Mouse (Mus musculus) telencephalon, adult 2 months (tissue): ENCODE measurements around the gene Sgsm2.

Experiments
- DNase-seq: peaks from one replicate; pipeline ENCODE4 v3.0.0-alpha.2; 2011; ENCODE audit warnings: low read depth, low spot score

Sgsm2 gene

DNA sequence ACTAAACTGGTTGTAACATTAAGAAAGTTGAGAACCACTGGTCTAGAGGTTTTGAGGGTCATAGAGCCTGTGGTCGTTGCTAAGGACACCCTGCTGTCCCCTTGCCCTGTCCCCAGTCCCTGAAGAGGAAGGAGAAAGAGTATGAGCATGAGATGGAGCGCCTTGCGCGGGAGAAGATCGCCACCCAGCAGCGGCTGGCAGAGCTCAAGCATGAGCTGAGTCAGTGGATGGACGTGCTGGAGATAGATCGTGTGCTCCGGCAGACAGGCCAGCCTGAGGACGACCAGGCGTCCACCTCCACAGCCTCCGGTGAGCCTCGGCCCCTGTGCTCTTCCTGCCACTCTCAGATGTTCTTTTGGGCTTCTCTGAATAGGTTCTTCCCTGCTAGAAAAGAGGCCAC is 54.8 kb downstream of the Sgsm2 start:
- no peak for DNase-seq

DNA sequence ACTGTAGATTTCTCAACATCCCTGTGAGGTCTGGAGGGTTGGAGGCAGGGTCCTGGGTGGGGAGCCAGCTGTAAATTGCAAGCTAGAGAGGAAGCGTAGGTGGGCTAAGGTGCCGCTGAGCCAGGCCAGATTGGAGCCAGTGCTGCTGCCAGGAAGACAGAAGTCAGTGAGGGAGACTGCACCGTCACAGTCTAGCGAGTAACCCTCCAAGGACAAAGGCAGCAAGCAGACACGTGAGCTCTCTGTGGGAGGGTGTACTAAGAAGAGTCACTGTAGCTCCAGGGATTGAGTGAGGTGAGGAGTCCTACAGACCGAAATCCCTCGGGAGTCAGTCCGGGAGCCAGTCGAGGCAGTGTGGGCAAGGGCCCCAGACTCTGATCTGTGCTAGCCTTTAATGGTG is 55.5 kb downstream of the Sgsm2 start:
- no peak for DNase-seq

DNA sequence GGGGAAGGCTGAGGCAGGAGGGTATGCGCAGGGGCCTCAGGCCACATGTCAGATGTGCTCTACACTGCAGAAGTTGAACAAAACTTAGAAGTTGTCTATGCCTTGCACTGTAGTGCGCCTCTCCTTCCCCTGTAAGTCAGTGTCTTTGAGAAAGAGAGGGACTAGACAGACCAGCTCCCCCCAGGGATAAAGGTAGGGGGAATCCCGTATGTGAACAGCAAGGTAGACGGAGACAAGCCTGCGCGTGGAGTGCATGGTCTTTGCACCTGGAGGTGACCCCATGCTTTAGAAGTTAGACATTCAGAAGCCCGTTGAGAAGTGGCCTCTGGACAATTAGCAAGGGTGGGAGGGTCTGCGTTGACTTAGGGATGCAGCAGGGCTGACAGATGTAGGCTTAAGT is 56.1 kb downstream of the Sgsm2 start:
- no peak for DNase-seq

DNA sequence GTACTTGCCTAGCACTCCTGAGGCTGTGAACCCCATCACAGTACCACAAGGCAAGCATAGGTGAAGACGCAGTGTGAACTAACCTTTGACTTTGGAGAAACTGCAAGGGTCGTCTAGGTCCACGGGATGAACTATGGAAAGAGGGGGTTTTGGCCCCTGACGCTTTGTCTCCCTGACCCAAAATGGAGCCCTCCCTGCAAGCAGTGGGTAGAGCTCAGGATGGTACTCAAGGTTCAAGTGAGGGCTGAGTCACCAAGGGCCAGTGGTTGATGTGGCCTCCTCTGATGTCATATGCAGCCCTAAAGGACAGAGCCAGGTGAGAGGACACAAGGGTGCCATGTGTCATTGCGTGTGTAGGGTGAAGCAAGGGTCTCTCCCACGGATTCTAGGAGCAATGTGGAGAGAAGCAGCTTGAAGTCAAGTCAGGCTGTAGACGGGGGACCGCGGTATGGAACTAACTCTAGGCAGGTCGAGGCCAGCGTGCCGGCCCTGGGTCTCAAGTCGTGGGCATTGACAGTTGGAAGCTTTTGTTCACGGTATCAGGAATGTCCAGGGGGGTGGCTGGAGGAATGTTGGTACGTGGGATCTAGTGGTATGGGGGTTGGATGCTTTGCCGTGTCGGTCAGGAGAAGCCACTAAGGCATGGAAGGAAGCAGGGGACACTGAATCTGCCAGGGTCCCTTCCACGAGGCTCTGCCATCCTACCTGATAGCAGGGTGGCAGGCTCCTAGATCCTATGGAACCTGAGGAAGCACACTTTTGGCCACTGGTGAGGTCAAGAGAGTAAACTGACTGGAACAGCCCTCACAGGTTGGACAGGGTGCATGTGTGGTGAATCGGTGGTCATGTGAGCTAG is 56.8 kb downstream of the Sgsm2 start:
- no peak for DNase-seq

DNA sequence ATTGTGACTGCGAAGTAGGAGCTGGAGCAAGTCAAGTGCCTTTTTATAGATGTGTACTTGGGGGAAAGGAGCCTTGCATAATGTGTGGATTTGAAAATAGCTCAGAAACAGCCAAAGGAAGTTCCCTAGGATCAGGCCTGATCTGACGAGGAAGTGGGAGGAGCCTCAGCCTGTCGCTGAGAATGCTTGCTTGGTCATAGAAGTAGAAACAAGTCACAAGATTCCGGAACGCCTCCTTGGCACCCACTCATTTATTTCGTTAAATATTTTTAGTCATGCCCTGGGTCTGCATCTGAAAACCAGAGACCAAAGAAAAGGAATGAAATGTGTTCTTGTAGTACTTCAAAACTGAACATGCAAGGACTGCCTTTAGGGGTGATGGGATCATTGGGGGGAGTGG is 57.9 kb downstream of the Sgsm2 start:
- DNase-seq, result peak; percentile 92

DNA sequence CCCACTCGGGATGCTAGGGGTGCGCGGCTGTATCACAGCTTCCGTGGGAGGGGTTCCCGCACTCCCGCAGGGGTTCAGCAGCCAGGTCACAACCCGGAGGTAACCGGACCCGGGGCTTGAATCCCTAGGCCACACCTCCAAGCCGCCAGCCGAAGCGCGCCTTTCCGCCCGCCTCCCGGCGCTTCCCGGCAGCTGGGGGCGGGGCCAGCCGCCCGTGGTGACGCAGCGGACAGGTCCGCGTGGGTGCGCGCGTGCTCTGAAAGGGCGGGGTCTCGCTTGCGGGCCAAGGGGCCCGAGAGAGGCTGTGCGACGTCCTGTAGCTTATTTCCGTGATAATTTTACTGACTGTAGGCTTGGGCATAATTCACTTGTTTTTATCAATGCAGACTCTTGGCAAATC is 58.4 kb downstream of the Sgsm2 start:
- peak; percentile 80 for DNase-seq

DNA sequence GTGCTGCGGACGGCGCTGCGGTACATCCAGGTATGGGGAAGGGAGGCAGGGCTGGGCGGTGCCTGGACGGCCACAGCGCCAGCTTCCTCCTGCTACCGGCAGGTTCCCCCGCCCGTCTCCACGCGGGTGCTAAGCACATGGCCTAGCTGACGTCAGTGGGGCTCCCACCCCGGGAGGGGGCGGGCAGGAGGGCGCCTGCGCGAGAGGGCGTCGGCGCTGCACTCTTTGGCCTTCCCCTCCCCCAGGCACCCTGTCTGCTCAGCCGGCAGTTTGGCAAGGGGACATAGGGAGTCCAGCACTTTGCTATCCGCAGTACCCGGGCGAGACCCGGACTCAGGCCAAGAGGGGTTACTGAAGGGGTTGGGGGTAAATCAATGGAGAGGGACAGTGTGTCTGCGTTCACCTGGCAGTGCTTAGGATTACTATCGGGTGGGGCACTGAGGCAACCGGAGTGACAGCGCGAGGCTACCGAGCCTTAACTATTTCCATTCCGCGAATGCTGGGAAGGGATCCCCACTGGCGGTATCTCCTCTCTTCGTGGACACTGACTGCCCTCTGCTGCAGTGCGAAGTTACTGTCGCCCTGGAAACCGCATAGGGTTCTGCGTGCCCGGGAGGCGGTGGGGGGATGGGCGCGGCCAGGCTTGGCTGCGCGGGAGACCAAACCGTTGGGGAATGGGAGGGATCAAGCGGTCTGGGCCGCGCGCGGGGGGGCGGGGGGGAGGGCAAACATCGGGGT is 59.0 kb downstream of the Sgsm2 start:
- DNase-seq, result peak; percentile 85

DNA sequence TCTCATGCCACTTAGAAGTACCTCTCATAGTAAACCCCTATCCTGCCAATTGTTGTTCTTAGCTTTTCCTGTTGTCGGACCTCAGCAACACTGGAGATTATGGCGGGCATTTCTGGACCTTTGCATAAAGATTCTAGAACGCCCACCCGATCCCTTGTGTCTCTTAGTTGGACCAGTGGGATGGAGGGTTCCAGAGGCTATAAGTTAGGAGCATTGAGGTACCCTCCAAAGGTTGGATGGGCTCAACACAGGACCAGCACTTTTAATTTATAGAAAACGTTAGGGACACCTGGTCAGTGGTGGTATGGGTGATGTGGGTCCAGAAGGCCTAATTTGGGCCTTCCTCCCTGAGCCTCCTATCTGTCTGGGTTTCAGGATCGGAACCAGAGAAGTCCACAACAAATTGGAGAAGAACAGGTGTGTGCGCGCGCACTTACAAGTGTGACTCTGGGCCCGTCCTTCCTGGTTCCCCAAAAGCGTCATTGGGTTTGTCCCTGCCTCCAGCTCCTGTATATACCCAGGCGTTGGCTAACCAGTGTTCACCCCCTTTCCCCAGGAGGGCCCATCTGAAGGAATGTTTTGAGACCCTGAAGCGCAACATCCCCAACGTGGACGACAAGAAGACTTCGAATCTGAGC is 59.7 kb downstream of the Sgsm2 start:
- no peak for DNase-seq

DNA sequence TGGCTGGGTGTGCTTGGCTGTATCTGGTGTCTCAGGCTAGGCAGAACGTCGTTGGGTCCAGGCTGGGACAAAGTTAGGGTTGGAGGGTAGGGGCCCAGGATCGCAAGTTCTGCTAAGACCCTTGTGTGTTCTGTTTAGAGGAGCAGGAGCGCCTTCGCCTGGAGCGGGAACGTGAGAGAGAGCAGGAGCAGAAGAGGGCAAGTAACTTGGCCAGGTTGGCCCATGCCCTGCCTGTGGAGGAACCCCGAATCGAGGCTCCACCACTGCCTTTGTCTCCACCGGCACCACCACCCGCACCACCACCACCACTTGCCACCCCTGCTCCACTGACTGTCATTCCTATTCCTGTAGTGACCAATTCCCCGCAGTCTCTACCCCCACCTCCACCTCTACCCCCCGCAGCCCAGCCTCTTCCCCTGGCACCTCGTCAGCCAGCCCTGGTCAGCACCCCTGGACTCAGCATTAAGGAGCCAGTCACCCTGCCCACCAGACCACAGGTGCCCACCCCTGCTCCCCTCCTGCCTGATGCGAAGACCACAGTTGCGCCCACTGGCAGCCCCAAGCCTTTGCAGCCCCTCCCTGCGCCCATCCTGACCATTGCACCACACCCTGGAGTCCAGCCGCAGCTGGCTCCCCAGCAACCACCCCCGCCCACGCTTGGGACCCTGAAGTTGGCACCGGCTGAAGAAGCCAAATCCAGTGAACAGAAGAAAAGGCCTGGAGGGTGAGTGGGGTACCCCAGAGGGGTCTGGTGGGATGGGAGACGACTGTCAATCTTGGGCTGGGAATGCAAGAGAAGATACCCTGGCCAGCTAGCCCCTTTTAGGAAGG is 60.4 kb downstream of the Sgsm2 start:
- DNase-seq, result no peak

DNA sequence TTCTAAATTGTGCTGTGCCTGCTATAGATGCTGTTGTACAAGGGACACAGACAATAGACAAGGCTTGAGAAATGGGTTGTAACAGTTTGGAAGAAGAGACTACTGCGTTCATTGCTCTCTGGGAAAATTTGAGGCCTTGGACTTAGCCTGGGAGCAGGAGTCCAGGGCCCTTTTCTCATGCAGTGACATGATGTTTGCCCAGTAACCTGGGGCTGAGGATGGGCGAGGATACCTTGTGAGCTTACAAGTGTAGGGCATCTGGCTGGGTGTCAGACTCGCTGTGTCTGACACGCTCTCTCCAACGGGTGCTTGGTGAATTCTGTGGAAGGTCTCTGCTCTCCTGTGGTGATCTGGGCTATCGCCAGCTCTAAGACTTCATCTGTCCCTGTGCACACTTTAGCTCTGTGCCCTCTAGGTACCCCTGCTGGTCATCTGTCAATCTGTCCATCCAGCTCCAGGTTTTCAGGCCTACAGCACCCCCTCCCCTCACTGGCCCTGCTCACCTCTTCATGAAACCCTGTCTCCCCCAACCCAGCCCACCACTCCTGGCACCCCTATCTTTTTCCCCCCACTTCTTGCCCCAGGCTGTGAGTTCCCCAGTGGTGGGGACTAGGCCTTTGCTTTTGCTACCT is 61.2 kb downstream of the Sgsm2 start:
- DNase-seq, result no peak

DNA sequence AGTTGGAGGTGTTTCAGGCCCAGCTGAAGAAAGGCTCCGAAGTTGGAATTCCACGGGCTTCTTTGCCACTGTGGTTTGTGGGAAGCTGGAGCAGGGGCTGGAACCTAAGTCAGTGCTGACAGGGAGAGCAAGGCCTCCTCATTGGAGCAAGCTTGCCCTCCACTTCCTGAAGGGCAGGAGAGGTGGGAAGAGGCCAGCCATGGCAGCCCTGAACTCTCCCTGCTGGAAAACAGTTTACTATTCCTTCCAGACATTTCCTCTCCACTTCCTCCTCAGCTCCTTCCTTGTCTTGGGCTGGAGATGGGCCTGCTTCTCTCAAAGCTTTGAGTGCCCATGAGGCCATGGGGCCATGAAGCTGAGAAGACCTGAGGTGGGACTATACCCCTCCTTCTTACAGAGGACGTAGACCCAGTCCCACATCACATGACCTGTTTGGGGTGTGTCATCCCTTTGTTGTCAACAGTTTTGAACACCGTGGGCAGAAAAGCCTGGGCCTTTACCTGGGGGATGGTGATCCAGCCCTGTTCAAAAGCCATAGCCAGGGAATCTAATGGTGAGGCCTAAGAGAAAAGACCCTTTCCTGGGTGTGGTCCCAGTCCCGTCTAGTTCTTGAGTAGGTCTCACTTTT is 62.1 kb downstream of the Sgsm2 start:
- DNase-seq, result no peak

DNA sequence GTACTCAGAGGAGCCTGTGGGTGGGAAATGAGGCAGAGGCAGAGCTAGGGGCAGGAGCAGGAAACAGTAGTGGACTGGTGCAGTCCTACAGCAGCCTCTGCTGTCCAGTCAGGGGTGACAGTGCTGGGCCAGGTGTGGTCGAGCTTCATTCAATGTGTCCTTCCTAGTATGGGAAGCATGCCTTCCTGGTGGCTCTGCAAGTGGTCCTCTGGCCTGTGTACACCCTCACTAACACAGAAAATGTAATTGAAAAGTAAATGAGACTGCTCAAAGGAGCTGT is 62.6 kb downstream of the Sgsm2 start:
- no peak for DNase-seq

DNA sequence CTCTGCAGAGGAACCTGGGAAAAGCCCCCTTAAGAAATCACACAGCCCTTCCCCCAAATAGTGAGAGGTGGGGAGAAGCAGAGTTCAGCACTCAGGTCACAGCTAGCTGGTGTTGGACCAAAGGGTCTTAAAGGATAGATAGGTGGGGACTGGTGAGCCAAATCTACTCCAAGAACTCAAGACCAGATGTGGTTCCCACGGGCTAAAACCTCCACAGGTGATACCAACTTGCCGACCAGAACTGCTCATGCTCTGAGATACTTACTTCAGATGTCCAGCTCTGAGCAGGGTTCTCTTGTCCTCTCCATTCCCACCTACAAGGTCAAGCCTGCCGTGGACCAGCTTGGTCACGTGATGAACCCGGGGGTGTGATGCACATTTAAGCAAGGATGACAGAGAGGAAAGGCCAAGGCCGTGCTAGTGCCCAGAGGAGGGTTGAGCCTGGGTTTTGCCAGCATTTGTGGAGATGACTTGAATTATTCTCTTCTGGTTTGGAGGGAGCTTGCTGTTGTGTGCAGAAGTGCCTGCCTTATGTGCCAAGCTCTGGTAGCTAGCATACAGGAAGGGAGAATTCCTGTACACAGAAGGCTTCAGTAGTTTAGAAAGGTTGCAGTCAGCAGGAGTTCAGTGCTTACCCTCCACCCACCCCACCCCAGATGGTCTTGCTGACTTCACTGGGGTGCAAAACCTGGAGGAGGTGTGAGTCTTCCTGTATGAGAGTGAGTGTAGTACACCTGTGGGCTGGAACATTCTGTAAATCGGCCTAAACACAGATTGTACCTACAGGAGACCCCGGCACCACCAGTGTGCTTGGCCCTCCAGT is 63.1 kb downstream of the Sgsm2 start:
- DNase-seq, result no peak

DNA sequence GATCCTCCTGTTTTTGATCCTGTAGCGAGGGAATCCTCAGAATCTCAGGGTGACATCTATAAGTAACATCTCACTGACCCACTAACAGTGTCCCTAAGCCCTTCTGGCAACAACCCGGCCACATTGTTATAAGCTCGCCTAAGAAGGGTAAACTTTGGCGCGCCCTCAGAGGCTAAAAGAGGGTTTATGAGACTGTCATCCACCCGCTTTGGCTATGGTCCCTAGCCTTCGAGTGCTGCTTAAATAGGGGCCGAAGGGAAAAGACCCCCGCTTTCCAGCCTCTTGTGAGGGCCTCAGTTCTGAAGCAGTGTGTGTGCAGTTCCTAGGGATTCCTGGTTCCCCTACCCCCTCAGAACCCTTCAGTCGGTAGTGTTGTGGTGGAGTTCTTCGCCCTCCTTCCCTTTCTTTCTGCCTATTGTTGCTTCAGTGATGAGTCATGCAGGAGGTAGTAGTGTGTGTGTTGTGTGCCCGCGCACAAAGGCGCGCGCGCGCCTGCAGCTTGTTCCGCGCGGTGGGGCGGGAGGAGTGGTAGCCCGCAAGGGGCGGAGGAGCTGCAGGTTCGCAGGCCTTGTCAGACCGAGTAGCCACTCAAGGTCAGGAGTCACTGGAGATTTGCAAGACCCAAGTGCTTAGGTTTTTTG is 64.2 kb downstream of the Sgsm2 start:
- peak; percentile 65 for DNase-seq

DNA sequence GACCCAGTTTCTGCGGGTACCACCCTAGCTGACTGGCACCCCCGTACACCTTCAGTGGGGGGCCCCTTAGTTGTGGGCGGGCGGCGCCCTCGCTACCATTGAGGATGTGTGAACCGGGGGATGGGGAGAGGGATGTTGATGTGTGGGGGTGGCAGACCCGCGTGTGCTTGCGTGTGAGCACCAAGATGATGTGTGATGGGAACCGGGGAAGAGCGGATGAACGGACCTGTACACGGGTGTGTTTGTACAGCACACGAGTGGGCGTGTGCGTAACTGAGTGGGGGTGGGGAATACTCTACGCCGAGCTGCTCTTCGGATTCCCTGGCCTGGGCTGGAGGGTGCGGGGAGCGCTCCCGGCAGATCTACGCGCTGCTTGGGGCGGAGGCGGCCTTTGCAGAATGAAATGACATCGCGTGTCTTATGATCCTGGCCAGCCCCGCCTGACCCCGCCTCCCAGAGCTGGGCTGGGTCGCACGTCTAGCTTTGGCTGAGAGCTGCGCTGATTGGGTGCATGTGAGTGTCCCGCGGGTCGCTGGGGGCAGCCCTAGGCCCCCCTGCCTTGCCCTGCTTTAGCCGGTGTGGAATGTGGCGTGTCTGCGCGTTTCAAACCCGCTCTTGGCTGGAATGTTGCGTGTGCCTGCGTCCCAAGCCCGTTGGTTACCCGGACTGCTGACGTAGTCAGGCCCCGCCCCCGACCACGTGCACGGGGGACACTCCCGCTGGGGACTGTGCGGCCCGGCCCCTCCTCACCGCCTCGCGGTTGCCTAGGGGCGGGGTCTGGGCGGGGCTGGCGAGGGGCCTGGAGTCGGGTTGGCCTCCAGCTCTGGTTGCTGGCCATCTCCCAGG is 65.0 kb downstream of the Sgsm2 start:
- DNase-seq, result peak; percentile 93

DNA sequence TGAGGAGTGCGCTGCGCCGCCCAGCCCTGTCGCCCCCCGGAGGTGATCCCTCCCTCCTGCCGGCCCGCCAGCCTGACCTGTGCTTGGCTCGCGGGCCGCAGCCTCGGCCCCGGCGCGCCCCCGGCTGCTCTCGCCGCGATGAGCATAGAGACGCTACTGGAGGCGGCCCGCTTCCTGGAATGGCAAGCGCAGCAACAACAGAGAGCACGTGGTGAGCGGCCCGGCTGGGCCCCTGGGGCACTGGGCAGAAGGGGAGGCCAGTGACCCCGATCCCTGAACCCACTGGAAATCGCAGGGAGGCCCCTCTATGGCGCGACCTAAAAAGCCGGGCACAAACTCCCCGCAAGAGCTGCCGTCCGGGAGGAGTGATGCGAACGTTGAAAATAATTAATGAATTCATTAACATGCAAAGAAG is 65.7 kb downstream of the Sgsm2 start:
- no peak for DNase-seq

DNA sequence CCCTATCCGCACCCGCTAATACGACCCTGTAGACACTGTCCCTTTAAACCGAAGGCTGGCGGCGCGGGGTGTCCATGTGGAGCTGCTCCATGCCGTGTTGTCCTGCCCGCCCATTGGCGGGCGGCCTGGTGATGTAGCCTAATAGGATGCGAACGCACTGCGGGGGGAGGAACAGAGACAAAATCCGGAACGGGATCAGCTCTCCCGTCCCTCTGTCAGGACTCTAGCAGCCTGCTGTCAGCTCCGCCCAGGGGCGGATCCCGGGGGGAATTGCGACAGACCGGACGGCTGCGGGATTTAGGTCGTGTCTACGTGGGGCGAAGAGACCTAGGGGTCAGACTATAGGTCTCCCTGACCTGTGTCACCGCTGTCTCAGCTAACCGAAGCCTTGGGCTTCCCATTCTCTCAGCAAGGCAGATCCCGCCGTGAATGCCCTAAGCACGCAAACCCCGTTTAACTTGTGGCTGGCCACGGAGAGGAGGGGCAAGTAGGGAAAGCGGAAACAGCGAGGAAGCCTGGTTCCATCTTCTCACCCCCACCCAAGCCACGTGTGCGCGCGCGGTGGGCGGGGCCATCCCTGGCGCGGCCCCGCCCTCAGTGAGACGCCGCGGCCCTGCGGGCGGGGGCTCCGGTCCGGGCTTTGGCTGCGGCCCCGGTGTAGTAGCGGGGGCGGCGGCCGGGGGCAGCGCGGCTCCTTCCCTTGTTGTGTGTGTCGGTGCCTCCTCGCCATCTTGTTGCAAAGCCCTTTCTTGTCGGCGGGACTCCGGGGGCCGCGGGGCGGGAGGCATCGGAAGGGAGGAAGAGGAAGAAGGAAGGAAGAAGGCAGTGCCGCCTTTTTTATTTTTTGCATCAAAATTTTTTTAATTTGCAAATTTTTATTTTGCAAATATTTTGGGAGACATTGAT is 66.4 kb downstream of the Sgsm2 start, which contains the start of gene Mnt:
TSS of gene Mnt (plus strand) at position 665 of the 906 bp plus-strand sequence.
- DNase-seq, result peak; percentile 99

DNA sequence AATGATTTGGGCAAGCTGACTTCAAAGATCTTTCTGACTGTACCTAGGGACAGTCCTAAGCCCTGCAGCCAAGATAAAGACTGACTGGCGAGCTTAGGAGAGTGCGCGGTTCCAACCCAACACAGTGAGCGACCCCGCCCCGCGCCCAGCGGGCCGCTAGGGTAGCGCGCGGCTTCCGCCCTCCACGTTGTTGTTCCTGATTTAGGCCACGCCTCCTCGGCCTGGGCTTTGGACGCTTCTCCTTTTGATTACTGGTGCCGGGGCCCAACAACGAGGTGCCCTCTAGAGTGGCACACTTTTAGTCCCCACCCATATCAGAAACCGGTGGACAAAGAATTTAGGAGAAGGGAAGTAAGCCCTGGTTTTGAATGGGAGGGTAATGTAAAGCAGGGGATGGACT is 67.0 kb downstream of the Sgsm2 start:
- DNase-seq, result no peak
